Mouse (Mus musculus) brown adipose tissue, adult 24 weeks (tissue): Measurements from ENCODE around the gene Tert. TPM values are rescaled to one million over a fixed set of nuclear protein-coding genes. Genes with fewer than 3 reads are reported as not detected.

ENCODE experiments used
- H3K27ac ChIP-seq: fragments of 200-500 bp; replicated peaks from 2 replicates; pipeline ENCODE4 v1.5.1; 2012; ENCODE audit warnings: low read depth, mild to moderate bottlenecking, low read length
- H3K4me1 ChIP-seq: fragments of 200-500 bp; 2 replicates; pipeline ENCODE4 v1.6.1; 2012; ENCODE audit warnings: low read length, mixed read lengths; ENCODE audit not compliant: control insufficient read depth, insufficient read depth, insufficient read length
- H3K4me3 ChIP-seq: fragments of 200-500 bp; 2 replicates; pipeline ENCODE4 v1.5.1; 2012; ENCODE audit warnings: low read depth, mild to moderate bottlenecking, low read length, moderate library complexity; ENCODE audit not compliant: insufficient read depth
- polyA plus RNA-seq: library from polyadenylated mRNA; stranded (reverse); fragments of >200 nt; gene quantifications from 2 replicates; pipeline ENCODE4 v1.2.4, GENCODE M21; 2012; ENCODE audit not compliant: missing spikeins, insufficient read depth, insufficient read length

Gene Tert
- polyA plus RNA-seq, 1 experiment, result not detected

GRCm38 (mm10) chr13:73641296-73641695, 14.6 kb downstream of the Tert start:
- no peak overlapping the region for H3K27ac ChIP-seq
- no peaks in the 10 kb centered on the region for H3K4me1 ChIP-seq
- no peak overlapping the region for H3K4me3 ChIP-seq

- Histone ChIP-seq H3K27ac (no peak overlapping the region), H3K4me3 (no peak overlapping the region), H3K4me1 (0 out of 2 replicates have a peak, but pooled peaks cover 2% of the 10 kb centered on the region)
Measured at GRCm38 (mm10) chr13:73646397-73647087, 19.8 kb downstream of the Tert start.

DNA sequence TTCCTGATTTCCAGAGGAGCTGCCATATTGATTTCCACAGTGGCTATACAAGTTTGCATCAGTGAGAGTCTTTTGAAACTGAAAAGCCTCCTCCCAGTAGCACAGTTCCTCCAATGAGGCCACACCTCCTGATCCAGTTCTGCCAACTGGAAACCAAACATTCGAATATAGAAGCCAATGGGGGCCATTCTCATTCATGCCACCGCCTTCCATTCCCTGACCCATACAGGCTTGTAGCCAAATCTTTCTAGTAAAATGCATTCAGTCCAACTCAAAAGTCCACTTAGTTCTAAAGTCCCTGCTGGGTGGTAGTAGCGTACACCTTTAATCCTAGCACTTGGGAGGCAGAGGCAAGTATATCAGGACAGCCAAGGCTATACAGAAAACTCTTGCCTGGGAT, 26.6 kb downstream of the Tert start:
- H3K4me1 ChIP-seq, result 0 out of 2 replicates have a peak, but pooled peaks cover 2% of the 10 kb centered on the region
- H3K4me3 ChIP-seq, result no peak overlapping the region
- H3K27ac ChIP-seq, result no peak overlapping the region

DNA sequence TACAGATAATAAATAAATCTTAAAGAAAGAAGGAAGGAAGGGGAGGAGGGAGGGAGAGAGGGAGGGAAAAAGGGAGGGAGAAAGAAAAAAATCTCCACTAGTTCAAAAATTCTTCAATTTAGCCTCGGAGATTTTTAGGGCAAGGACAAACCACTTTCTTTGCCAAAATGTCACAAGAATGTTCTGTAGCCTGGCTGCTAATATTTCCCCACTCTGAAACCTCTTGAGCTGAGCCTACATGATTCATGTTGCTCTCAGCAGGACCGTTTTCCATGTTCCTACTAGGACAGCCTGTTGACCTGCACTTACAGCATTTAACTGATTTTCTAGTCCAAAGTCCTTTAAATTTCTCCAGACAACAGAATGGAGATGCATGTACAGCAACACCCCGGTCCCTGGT, 28.3 kb downstream of the Tert start:
- H3K4me3 ChIP-seq, result no peak overlapping the region
- 0 out of 2 replicates have a peak, but pooled peaks cover 2% of the 10 kb centered on the region for H3K4me1 ChIP-seq
- H3K27ac ChIP-seq, result no peak overlapping the region

DNA sequence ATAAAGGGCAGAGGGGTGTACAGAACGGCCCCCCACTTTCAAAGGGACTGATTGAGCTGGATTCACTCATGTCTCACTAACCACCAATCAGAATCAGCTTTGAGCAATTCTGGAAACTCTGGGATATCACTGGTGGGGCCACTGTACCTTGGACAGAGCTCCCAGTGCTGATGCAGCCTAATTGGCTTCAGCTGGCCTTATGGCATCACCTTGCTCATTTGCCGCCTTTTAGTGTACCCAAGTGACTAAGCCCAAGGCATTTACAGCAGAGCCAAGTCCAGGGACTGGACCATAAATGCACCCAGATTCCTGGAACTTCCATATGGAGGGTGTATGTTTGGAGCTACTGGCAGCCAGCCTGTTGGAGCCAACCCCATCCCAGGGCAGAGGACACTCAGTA, 32.2 kb downstream of the Tert start:
- no peak overlapping the region for H3K27ac ChIP-seq

GRCm38 (mm10) chr13:73660163-73660695, 33.5 kb downstream of the Tert start:
- no peak overlapping the region for H3K27ac ChIP-seq
- no peaks in the 10 kb centered on the region for H3K4me1 ChIP-seq
- no peak overlapping the region for H3K4me3 ChIP-seq

More for the DNA sequence above, 32.2 kb downstream of the Tert start:
- no peaks in the 10 kb centered on the region for H3K4me1 ChIP-seq
- no peak overlapping the region for H3K4me3 ChIP-seq

GRCm38 (mm10) chr13:73675161-73675560, 48.5 kb downstream of the Tert start:
- Histone ChIP-seq H3K4me1 (no peaks in the 10 kb centered on the region), H3K27ac (no peak overlapping the region), H3K4me3 (no peak overlapping the region)

- Histone ChIP-seq H3K4me1 (peaks cover under 1% of the 10 kb centered on the region; the same call in 1 of the 2 replicates), H3K4me3 (no peak within 1 kb of the TSS)
Measured at GRCm38 (mm10) chr13:73677853-73678252, 51.1 kb downstream of the Tert start, which contains the start of gene Slc6a18. Slc6a18 (minus strand) TSS chr13:73678023.

DNA sequence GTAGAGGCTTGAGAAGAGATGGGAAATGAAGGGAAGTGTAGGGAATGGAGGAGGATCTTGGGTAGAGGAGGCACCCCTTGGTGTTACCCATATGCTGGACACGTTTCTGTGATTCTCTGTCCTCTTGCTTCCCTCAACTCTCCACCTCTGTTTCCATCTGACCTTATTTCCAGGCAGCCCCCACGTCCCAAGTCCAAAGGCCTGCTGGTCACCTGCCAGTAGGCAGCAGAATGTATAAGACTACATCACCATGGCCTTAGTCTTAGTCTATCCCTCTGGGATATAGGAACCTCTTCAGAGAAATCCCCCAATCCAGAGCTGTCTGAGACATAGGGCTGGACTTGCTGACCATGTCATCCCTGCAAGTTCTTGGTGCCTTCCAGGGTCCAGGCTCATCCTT, 52.6 kb downstream of the Tert start:
- no peak overlapping the region for H3K4me3 ChIP-seq
- no peak overlapping the region for H3K27ac ChIP-seq
- H3K4me1 ChIP-seq, result peaks cover 6% of the 10 kb centered on the region; the same call in 1 of the 2 replicates

More at GRCm38 (mm10) chr13:73677853-73678252, 51.1 kb downstream of the Tert start, which contains the start of gene Slc6a18:
- H3K27ac ChIP-seq, result no peak within 1 kb of the TSS

GRCm38 (mm10) chr13:73680394-73680793, 53.7 kb downstream of the Tert start:
- H3K4me1 ChIP-seq, result peaks cover 6% of the 10 kb centered on the region; the same call in 1 of the 2 replicates
- no peak overlapping the region for H3K27ac ChIP-seq
- no peak overlapping the region for H3K4me3 ChIP-seq

DNA sequence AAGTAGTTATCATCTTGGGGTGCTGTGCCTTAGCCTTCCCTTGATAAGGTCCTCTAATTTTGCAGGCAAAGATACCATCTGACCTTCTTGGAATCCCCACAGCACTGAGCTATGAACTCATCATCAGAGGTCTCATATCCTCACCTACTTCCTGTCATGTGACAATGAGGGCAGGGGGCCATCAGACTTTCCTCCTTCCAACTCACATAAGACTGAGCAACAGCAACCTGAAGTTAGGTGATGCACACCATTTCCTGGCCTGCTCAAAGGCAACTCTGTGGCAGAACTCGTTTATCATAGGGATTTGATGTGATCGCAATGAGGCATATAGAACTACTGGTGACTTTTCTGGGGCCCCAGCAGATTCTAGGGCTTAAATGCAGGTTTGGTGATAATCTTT, 55.5 kb downstream of the Tert start:
- peaks cover 6% of the 10 kb centered on the region; the same call in 1 of the 2 replicates for H3K4me1 ChIP-seq
- H3K27ac ChIP-seq, result no peak overlapping the region
- no peak overlapping the region for H3K4me3 ChIP-seq

DNA sequence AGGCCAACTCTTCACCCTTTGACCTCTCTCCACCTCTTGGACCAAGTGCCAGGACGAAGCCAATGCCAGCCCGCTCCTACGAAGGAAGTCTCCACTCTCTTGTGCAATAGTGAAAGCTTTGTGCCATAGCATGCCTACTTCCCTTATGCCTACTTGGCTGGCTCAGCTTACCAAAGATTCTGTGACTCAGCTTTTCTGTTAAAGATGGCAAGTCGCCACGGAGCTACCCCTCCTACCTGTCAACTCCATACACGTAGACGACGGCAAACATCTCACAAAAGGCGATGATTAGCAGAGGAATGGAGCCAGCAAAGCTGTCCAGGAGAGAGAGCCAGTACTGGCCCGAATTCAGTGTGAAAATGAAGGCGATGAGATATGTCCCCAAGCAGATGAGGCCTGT, 57.0 kb downstream of the Tert start:
- peak overlapping the region; percentile 99 for H3K27ac ChIP-seq
- H3K4me3 ChIP-seq, result no peak overlapping the region
- H3K4me1 ChIP-seq, result peaks cover 6% of the 10 kb centered on the region; the same call in 1 of the 2 replicates

- H3K4me1 ChIP-seq, result peaks cover 6% of the 10 kb centered on the region; the same call in 1 of the 2 replicates
- no peak overlapping the region for H3K4me3 ChIP-seq
- H3K27ac ChIP-seq, result peak overlapping the region; percentile 99
Measured at GRCm38 (mm10) chr13:73684412-73684811, 57.7 kb downstream of the Tert start.

DNA sequence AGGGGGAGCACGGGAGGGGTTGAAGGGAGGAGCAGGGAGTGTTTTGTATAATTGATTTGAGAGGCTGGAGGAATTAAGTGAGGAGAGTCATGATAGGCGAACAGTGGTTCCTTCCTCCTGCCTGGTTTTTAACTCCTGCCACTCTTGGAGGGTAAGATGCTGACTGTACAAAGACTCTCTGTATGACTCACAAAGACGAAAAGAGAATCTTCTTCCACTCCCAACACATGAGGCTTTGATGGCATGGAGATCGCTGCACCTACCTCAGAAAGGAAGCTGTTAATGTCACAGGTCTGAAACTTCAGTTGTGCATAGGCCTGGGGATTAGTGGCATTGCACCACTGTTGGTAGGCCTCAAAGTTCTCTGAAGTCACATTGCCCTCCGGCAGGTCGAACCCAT, 58.8 kb downstream of the Tert start:
- Histone ChIP-seq H3K4me3 (no peak overlapping the region), H3K27ac (no peak overlapping the region), H3K4me1 (peaks cover 6% of the 10 kb centered on the region; the same call in 1 of the 2 replicates)

DNA sequence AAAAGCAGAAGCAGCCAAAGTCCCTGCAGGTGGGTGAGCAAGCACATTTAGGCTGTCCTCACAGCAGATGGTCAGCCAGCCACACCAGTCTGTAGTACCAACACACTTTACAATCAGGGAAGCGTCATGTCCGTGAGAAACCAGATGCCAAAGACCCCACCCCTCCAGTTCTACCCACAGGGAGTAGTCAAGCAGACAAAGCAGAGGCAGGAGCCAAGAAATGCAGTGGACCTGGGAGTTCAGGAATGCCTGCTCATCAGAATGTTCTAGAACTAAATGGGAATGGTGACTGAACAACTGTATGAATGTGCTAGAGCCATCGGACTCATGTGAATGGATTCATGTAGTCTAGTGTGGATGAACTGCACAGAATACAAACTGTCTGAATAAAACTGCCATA, 60.9 kb downstream of the Tert start:
- Histone ChIP-seq H3K4me1 (peaks cover 6% of the 10 kb centered on the region; the same call in 1 of the 2 replicates), H3K4me3 (no peak overlapping the region), H3K27ac (no peak overlapping the region)

DNA sequence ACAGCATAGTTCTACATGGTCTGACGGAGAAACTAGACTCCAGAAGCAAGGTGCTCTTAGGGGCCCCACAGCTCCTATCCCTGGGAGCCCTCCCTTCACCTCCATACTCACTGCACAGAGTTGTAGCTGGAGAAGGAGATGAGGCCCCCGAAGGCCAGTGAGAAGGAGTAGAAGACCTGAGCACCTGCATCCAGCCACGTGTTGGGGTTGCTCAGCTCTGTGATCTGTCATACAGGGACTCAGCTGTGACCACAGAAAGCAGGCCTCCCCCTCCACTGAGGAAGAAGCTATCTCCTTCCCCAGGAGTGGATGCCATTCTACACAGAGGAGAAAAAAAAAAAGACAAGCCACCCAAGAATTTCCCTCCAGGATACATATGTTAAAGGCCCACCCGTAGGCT, 62.2 kb downstream of the Tert start:
- H3K4me3 ChIP-seq, result no peak overlapping the region
- no peak overlapping the region for H3K27ac ChIP-seq
- H3K4me1 ChIP-seq, result peaks cover 3% of the 10 kb centered on the region; the same call in 1 of the 2 replicates
